Mouse (Mus musculus): ENCODE measurements around the gene Lrp1.

The Lrp1 gene

GRCm38 (mm10) chr10:127591514-127591913 lies 29.4 kb downstream of the Lrp1 start:
- no peak for DNase-seq (ENCODE audit: low spot score)

- no peak for DNase-seq (ENCODE audit: low spot score)
Measured at GRCm38 (mm10) chr10:127590831-127591451, 30.0 kb downstream of the Lrp1 start.

GRCm38 (mm10) chr10:127590256-127590655 lies 30.7 kb downstream of the Lrp1 start:
- DNase-seq (ENCODE audit: low spot score), result no peak

- DNase-seq (ENCODE audit: low spot score), result no peak
Measured at GRCm38 (mm10) chr10:127587776-127588175, 33.2 kb downstream of the Lrp1 start.

GRCm38 (mm10) chr10:127586209-127586608 lies 34.7 kb downstream of the Lrp1 start:
- DNase-seq (ENCODE audit: low spot score), result no peak

- no peak for DNase-seq (ENCODE audit: low spot score)
Measured at GRCm38 (mm10) chr10:127585598-127585997, 35.4 kb downstream of the Lrp1 start.

- DNase-seq (ENCODE audit: low spot score), result no peak
Measured at GRCm38 (mm10) chr10:127583649-127584048, 37.3 kb downstream of the Lrp1 start.

- no peak for DNase-seq (ENCODE audit: low spot score)
Measured at GRCm38 (mm10) chr10:127581291-127581690, 39.7 kb downstream of the Lrp1 start.

GRCm38 (mm10) chr10:127577982-127578381 lies 43.0 kb downstream of the Lrp1 start:
- DNase-seq (ENCODE audit: low spot score), result no peak

GRCm38 (mm10) chr10:127577156-127577555 lies 43.8 kb downstream of the Lrp1 start:
- DNase-seq (ENCODE audit: low spot score), result no peak

GRCm38 (mm10) chr10:127576381-127576961 lies 44.5 kb downstream of the Lrp1 start:
- no peak for DNase-seq (ENCODE audit: low spot score)

GRCm38 (mm10) chr10:127575741-127576140 lies 45.2 kb downstream of the Lrp1 start:
- no peak for DNase-seq (ENCODE audit: low spot score)

GRCm38 (mm10) chr10:127572281-127572680 lies 48.7 kb downstream of the Lrp1 start:
- no peak for DNase-seq (ENCODE audit: low spot score)

GRCm38 (mm10) chr10:127570937-127571641 lies 49.9 kb downstream of the Lrp1 start:
- DNase-seq (ENCODE audit: low spot score), result no peak

- no peak for DNase-seq (ENCODE audit: low spot score)
Measured at GRCm38 (mm10) chr10:127570384-127570783, 50.6 kb downstream of the Lrp1 start.

GRCm38 (mm10) chr10:127569450-127569849 lies 51.5 kb downstream of the Lrp1 start:
- peak; percentile 76 for DNase-seq (ENCODE audit: low spot score)

- no peak for DNase-seq (ENCODE audit: low spot score)
Measured at GRCm38 (mm10) chr10:127566553-127567326, 54.2 kb downstream of the Lrp1 start.

- DNase-seq (ENCODE audit: low spot score), result no peak
Measured at GRCm38 (mm10) chr10:127564301-127564700, 56.6 kb downstream of the Lrp1 start.

GRCm38 (mm10) chr10:127563840-127564239 lies 57.1 kb downstream of the Lrp1 start:
- DNase-seq (ENCODE audit: low spot score), result no peak

- no peak for DNase-seq (ENCODE audit: low spot score)
Measured at GRCm38 (mm10) chr10:127561145-127561544, 59.8 kb downstream of the Lrp1 start.

- DNase-seq (ENCODE audit: low spot score), result no peak
Measured at GRCm38 (mm10) chr10:127557397-127557796, 63.6 kb downstream of the Lrp1 start.

GRCm38 (mm10) chr10:127555703-127556102 lies 65.2 kb downstream of the Lrp1 start:
- DNase-seq (ENCODE audit: low spot score), result no peak

- no peak for DNase-seq (ENCODE audit: low spot score)
Measured at GRCm38 (mm10) chr10:127549892-127550291, 71.1 kb downstream of the Lrp1 start.
